Mouse (Mus musculus): ENCODE data around the gene Phactr4. TPM values are rescaled to one million over a fixed set of nuclear protein-coding genes. Genes with fewer than 3 reads are reported as not detected.

Phactr4 gene
- total and polyA plus RNA-seq, 2 experiments from 2014 or later, result 4.4 to 10.0 TPM

- no peak for ATAC-seq (ENCODE audit: insufficient read depth, low read depth)
- no peak overlapping the region for H3K4me2 ChIP-seq (ENCODE audit: low read depth, low read length)
- 80% methylated on average over 8 of the region's 8 CpGs for WGBS
Observed at GRCm38 (mm10) chr4:132444516-132444915, 22.2 kb upstream of the Phactr4 start.

GRCm38 (mm10) chr4:132437857-132438256 is 15.6 kb upstream of the Phactr4 start:
- 41% methylated on average over 11 of the region's 11 CpGs for WGBS
- TF ChIP-seq CTCF (IDR thresholded peaks at IDR 0.05; ENCODE audit: low read depth) (no peak), EP300 (IDR thresholded peaks at IDR 0.05; ENCODE audit: low read depth) (no peak)
- ATAC-seq (ENCODE audit: insufficient read depth, low read depth), result no peak
- peaks cover 2% of the 10 kb centered on the region for H3K9me3 ChIP-seq (replicated peaks; ENCODE audit: control insufficient read depth, low read length)
- no peak overlapping the region for H3K9ac ChIP-seq (replicated peaks; ENCODE audit: low read depth, low read length)
- DNase-seq (ENCODE audit: low spot score), result no peak
- no peaks in the 10 kb centered on the region for H3K27me3 ChIP-seq (ENCODE audit: control insufficient read depth, insufficient read depth, low read length)
- H3K27ac ChIP-seq (ENCODE audit: low read depth), result no peak overlapping the region
- 0 out of 2 replicates have a peak overlapping the region, but pooled peaks have one; percentile 21 for H3K4me2 ChIP-seq (ENCODE audit: low read depth, low read length)
- no peaks in the 10 kb centered on the region for H3K36me3 ChIP-seq (replicated peaks; ENCODE audit: control insufficient read depth, insufficient read depth, low read length)
- no peaks in the 10 kb centered on the region for H3K4me1 ChIP-seq (ENCODE audit: control insufficient read depth, insufficient read depth)
- H3K4me3 ChIP-seq (ENCODE audit: low read depth, low read length), result no peak overlapping the region

More at GRCm38 (mm10) chr4:132444516-132444915, 22.2 kb upstream of the Phactr4 start:
- no peaks in the 10 kb centered on the region for H3K27me3 ChIP-seq (ENCODE audit: control insufficient read depth, insufficient read depth, low read length)
- no peak overlapping the region for H3K27ac ChIP-seq (ENCODE audit: low read depth)
- no peaks in the 10 kb centered on the region for H3K36me3 ChIP-seq (replicated peaks; ENCODE audit: control insufficient read depth, insufficient read depth, low read length)
- no peak overlapping the region for H3K9ac ChIP-seq (replicated peaks; ENCODE audit: low read depth, low read length)
- no peak for TF ChIP-seq CTCF (IDR thresholded peaks at IDR 0.05; ENCODE audit: low read depth)
- TF ChIP-seq EP300 (IDR thresholded peaks at IDR 0.05; ENCODE audit: low read depth), result no peak
- DNase-seq (ENCODE audit: low spot score), result no peak
- H3K4me1 ChIP-seq (ENCODE audit: control insufficient read depth, insufficient read depth), result no peaks in the 10 kb centered on the region
- peaks cover 11% of the 10 kb centered on the region for H3K9me3 ChIP-seq (replicated peaks; ENCODE audit: control insufficient read depth, low read length)
- H3K4me3 ChIP-seq (ENCODE audit: low read depth, low read length), result no peak overlapping the region

GRCm38 (mm10) chr4:132432717-132433372 is 10.6 kb upstream of the Phactr4 start:
- no peak overlapping the region for H3K27ac ChIP-seq (ENCODE audit: low read depth)
- no peaks in the 10 kb centered on the region for H3K36me3 ChIP-seq (replicated peaks; ENCODE audit: control insufficient read depth, insufficient read depth, low read length)
- DNase-seq (ENCODE audit: low spot score) (no peak), ATAC-seq (ENCODE audit: insufficient read depth, low read depth) (no peak)
- TF ChIP-seq EP300 (IDR thresholded peaks at IDR 0.05; ENCODE audit: low read depth) (no peak), CTCF (IDR thresholded peaks at IDR 0.05; ENCODE audit: low read depth) (no peak)
- H3K27me3 ChIP-seq (ENCODE audit: control insufficient read depth, insufficient read depth, low read length), result no peaks in the 10 kb centered on the region
- H3K4me3 ChIP-seq (ENCODE audit: low read depth, low read length), result no peak overlapping the region
- WGBS, result 17% methylated on average over 14 of the region's 14 CpGs
- no peak overlapping the region for H3K9ac ChIP-seq (replicated peaks; ENCODE audit: low read depth, low read length)
- H3K4me2 ChIP-seq (ENCODE audit: low read depth, low read length), result peak overlapping the region; percentile 40
- H3K4me1 ChIP-seq (ENCODE audit: control insufficient read depth, insufficient read depth), result peaks cover 6% of the 10 kb centered on the region; the same call in 1 of the 2 replicates
- no peaks in the 10 kb centered on the region for H3K9me3 ChIP-seq (replicated peaks; ENCODE audit: control insufficient read depth, low read length)

DNA sequence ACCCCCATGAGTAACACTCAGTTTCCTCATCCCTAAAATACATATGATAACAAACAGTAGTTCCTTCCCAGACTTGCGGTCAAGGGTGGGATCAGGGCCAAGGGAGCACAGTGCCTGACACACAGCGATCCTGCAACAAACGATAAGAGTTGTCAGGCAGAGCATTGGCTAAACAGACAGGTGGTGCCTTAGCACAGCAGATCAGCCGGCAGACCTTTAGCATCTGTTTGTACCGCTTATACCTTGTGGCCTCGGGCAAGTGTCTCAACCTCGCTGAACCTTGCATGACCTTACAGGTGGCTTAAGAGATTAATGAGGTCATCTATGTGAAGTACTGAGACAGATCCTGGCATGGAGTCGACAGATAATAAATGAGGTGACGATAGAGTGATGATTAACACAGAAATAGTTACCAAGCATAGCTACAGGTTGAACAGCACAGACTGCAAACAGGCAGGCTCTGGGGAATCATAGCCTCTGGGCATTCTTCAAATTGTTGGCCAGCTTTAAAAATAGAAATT is 5.8 kb upstream of the Phactr4 start:
- H3K9ac ChIP-seq (replicated peaks; ENCODE audit: low read depth, low read length), result no peak overlapping the region
- no peak overlapping the region for H3K4me2 ChIP-seq (ENCODE audit: low read depth, low read length)
- H3K27me3 ChIP-seq (ENCODE audit: control insufficient read depth, insufficient read depth, low read length), result no peaks in the 10 kb centered on the region
- 8% methylated on average over 9 of the region's 9 CpGs for WGBS
- peaks cover 6% of the 10 kb centered on the region; the same call in 1 of the 2 replicates for H3K4me1 ChIP-seq (ENCODE audit: control insufficient read depth, insufficient read depth)
- H3K4me3 ChIP-seq (ENCODE audit: low read depth, low read length), result no peak overlapping the region
- no peaks in the 10 kb centered on the region for H3K9me3 ChIP-seq (replicated peaks; ENCODE audit: control insufficient read depth, low read length)
- 0 out of 2 replicates have a peak, but pooled peaks have one; percentile 5 for TF ChIP-seq CTCF (IDR thresholded peaks at IDR 0.05; ENCODE audit: low read depth)
- TF ChIP-seq EP300 (IDR thresholded peaks at IDR 0.05; ENCODE audit: low read depth), result 0 out of 2 replicates have a peak, but pooled peaks have one; percentile 55
- H3K36me3 ChIP-seq (replicated peaks; ENCODE audit: control insufficient read depth, insufficient read depth, low read length), result no peaks in the 10 kb centered on the region
- ATAC-seq (ENCODE audit: insufficient read depth, low read depth) (peak; percentile 83), DNase-seq (ENCODE audit: low spot score) (peak; percentile 60)
- peak overlapping the region; percentile 43 for H3K27ac ChIP-seq (ENCODE audit: low read depth)

DNA sequence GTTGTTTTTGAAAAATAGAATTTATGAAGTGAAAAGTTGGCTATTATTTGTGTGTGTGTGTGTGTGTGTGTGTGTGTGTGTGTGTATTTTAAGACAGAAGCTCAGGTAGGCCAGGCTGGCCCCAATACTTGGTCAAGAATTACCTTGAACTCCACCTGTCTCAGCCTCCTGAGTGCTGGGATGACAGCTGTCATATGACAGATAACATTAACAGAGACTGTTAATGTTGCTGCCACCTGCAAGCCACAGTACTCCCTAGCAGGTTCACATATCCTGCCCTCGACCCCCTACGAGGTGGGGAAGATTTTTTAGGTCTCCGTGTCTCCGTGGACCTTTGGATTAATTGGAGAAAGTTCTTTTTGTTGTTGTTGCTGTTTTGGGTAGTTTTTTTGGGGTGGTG is 5.2 kb upstream of the Phactr4 start:
- no peaks in the 10 kb centered on the region for H3K27me3 ChIP-seq (ENCODE audit: control insufficient read depth, insufficient read depth, low read length)
- H3K4me1 ChIP-seq (ENCODE audit: control insufficient read depth, insufficient read depth), result peaks cover 6% of the 10 kb centered on the region; the same call in 1 of the 2 replicates
- DNase-seq (ENCODE audit: low spot score), result no peak
- no peaks in the 10 kb centered on the region for H3K9me3 ChIP-seq (replicated peaks; ENCODE audit: control insufficient read depth, low read length)
- no peak for ATAC-seq (ENCODE audit: insufficient read depth, low read depth)
- no peak overlapping the region for H3K9ac ChIP-seq (replicated peaks; ENCODE audit: low read depth, low read length)
- WGBS, result 62% methylated on average over 4 of the region's 4 CpGs
- 0 out of 2 replicates have a peak overlapping the region, but pooled peaks have one; percentile 43 for H3K27ac ChIP-seq (ENCODE audit: low read depth)
- H3K4me2 ChIP-seq (ENCODE audit: low read depth, low read length), result no peak overlapping the region
- H3K4me3 ChIP-seq (ENCODE audit: low read depth, low read length), result no peak overlapping the region
- no peak for TF ChIP-seq EP300 (IDR thresholded peaks at IDR 0.05; ENCODE audit: low read depth)
- TF ChIP-seq CTCF (IDR thresholded peaks at IDR 0.05; ENCODE audit: low read depth), result no peak
- H3K36me3 ChIP-seq (replicated peaks; ENCODE audit: control insufficient read depth, insufficient read depth, low read length), result no peaks in the 10 kb centered on the region

Measured in heart, postnatal 0 days (tissue).